Mouse (Mus musculus) thymus, postnatal 14 days (tissue): ENCODE results near the gene Cdk12.

Source experiments
- DNase-seq: peaks from one replicate; pipeline ENCODE4 v3.0.0; 2021

Gene Cdk12

DNA sequence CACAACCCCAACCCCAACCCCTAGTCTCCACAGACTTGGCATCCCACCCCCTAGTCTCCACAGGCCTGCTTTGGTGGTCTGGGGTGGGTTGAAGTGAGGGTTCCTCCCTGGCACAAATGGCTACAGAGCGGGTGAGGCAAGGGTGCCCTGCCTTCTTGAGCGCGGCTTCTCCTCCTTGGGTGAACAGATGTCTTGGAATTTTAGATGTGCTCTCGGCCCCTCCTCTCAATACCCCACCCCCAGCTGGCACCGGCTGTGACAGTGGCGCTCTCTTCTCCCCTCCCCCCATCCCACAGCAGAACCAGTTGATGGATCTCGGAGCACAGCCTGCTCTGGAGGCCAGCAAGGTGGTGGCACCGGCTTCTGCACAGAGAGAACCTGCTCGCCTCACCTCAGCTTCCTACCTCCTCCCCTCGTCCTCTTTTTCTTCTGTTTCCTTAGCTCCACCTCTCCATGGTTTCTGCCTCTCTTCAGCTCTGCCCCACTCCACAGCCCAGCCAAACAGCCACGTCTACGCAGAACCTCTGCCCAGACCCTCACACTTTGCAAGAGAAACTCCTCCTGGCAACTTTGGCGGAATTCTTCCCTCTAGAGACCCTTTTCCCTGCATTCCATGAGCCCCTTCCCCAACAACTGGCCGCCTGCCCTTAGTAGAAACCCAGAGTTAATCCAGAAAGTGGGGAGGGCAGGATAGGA lies 115.7 kb downstream of the Cdk12 start:
- no peak for DNase-seq

DNA sequence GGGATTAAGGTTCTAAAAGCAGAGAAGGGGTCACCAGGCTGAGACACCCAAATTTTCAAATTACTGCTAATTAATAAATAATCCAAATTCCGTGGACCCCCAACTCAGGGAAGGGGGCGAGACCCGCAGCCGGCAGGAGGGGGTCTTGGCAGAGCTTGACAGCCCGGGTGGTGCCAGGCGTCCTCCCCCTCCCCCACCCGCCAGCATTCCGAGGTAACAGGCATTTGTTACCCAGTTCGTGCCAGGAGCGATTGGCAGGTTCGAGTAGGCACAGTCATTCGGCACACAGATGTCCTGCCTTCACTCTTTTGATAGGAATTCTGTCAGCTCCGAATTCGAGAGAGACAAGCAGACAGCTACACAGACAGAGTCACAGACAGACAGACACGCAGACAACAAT lies 116.3 kb downstream of the Cdk12 start:
- DNase-seq = no peak

DNA sequence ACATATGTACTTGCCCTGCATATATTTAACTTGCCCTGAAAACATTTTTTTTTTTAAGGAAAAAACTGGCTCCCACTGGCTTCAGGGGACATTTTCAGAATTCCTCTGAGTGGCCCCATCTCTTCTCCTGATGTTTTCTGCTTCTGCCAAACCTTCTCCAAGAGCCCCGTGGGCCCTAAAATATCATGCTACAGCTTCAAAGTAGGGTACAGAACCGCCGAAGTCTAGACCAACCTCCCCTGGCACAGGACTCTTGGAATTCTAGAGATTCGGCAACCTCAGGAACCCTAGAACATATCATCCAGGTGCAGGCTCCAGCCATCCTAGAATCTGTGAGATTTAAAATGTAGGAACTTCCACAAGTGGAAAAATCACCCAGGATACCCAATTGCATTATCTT lies 116.7 kb downstream of the Cdk12 start:
- DNase-seq = no peak

DNA sequence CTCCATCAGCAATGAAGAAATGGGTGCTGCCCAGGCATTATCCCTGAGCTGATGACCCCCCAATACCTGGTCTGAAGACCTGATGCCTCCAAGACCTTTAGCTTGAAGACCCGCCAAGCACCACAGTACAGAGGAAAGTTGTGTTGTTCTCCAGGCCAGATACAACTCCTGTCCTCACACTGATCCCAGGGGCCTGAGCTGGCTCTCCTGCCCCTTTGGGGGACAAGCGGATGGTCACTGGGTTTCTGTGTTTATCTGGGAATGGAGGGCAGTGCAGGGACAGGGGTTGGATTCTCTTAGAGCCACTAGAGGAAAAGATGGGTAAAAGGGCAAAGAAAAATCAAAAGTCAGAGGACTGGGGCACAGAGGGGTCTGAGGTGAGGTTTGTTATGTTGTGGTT lies 117.1 kb downstream of the Cdk12 start:
- DNase-seq = no peak

DNA sequence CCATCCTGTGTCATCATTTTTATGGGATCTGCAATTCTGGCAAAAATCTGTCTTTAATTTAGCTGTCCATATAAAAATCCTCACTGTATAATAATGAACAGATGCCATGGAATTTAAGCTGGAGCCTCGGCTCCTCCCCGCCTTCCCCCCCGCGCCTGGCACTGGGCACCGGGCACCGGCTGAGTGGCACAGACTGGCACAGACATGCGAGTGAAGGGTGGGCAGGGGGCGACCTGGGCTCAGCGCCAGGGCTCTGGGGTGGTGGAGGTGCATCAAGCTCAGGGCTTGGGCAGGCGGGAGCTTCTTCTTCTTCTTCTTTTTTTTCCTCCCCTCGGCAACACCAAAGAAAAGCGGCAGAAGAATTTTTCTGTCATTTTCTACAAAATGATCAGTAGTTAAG lies 117.5 kb downstream of the Cdk12 start:
- DNase-seq = no peak

DNA sequence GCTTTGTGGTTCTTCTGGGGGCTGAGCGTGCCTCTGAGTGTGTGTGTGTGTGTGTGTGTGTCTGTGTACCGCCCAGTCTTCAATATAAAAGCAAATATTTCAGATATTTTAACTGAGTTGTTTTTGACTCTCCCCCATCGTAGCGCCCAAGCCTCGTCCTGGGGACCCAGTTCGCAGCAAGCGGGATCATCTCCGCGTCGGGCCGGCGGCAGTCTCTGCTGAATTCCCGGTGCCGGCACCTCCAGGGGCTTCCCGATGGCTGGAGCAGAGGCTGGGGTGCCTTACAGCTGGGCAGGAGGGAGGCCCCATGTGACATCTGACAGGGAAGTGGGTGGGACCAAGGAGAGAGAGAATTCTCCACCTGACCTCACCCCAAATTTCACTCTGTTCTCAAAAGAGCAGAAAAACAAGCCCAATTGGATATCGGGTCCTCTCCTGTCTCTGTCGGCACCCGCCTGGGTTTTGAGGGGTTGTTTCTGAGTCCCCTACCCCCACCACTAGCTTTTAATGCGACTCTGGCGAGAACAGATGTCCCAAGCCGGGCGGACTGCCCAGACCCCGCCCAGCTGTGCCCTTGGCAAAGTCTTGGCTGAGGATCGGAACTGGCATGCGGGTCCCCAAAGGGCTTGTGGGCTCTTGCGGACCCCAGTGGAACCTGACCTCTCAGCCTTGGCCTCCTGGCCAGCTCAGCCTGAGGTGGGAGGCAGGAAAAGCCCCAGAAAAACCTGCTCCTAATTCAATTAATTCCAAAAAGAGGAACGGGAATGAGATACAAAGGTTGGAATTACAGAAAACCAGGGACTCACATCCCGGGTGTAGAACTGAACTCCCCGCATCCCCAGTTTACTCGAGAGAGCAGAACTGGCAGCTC lies 118.2 kb downstream of the Cdk12 start:
- no peak for DNase-seq

DNA sequence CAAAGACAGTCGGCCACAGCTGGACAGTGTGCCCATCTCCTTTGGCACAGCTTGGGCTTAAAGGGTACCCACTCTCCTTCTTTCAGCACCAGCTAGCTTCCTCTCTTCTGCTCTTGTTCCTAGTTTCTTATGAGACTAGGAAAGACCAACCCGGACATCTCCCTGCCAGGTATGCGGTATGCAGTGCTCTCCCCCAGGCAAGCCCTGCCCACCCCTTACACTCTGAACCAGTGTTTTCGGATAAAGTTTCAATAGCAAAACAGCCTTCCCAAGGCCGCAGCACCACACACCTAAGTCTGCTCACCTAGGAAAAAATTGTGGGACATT lies 118.8 kb downstream of the Cdk12 start:
- no peak for DNase-seq

DNA sequence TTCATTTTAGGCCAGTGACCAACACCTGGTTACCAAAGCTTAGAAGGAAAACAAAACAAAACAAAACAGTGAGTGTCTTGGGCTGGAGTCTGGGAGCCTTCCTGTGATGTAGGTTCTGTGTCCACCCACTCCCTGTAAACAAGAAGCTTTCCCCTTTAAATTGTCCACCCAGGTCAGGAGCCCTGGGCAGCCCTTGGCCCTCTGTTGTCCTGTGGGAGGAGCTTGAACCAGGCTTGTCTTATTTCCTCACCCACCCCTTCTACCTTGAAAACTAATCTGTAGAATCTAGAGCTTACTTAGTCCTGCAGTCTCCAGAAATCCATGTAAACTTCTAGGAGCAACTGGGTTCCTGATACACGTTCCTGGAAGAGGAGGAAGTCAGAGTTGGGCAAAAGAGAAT lies 119.3 kb downstream of the Cdk12 start:
- no peak for DNase-seq

DNA sequence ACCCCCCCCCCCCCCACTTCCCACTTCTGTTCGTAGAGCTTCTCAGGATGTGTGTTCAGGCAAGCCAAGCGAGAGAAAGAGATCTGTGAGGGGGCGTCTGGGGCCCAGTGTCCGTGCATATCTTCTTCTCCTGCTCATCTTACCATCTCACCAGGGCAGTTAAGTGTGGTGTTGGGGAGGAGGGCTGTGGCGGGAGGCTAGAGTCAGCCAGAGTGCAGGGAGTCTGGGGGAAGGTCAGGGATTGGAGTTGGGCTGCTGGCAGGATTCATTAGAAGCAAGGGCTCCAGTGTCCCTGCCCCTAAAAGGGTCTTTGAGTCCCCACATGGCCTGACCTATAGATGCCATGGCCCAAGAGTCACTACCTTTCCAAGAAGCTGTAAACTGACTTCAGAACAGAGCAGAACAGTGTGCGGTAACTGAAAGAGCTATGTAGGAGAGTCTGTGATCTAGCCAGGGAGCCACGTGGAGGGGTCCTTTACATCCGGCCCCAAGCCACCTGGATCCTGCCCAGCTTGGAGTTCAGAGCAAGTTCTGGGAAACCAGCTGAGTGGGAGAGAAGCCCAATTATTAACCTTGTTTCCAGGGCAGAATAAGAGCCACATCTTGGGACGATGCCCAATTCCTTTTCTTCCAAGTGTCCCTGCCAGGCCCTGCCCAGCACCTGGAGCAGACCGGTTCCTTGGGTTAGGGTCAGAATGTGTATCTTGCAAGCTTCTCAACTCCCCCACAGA lies 120.4 kb downstream of the Cdk12 start:
- DNase-seq = no peak

DNA sequence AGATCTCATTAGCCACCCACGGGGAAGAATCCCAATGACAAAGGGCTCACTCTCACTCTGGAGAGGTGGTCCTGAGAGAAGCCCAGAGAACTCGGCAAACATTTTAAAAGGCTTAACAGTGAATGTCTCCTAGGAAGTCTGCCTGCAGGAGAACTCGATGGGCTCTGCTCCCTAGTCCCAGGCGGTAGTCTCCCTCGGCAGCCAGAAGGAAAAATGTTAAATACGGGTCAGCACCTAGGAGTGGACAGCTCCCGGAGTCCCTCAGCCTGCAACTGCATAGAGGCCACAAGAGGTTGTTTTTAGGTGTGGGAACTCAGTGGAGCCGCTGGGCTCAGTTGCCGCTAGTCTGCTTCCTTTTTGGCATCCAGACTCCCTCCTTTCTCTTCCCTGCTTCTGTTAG lies 121.1 kb downstream of the Cdk12 start:
- no peak for DNase-seq

DNA sequence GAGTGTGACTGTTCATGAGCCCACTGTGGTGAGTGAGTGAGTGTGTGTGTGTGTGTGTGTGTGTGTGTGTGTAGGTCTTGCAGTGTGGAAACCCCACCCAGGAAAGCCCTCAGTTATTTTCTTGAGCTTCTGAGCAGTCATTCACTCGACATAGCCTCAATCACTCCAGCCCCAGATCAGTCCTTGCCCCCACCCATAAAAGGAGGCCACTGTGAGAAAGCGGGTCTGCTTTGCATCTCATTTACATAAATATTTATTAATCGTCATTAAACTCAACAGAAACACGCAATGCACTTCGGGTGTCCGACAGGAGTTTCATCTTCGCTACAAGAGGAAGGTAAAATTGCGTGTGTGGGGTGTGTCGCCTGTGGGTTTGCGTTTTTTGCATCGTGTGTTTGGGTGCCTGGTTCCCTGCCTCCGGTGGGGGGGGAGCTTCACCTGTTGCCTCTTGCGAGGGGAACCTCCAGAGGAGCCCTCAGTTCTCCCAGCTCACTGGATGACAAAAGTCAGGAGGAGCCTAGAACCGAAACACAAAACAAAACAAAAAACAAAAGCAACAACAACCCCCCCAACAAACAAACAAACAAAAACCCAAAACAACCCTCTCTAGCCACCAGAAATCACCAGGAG lies 122.4 kb downstream of the Cdk12 start:
- no peak for DNase-seq

DNA sequence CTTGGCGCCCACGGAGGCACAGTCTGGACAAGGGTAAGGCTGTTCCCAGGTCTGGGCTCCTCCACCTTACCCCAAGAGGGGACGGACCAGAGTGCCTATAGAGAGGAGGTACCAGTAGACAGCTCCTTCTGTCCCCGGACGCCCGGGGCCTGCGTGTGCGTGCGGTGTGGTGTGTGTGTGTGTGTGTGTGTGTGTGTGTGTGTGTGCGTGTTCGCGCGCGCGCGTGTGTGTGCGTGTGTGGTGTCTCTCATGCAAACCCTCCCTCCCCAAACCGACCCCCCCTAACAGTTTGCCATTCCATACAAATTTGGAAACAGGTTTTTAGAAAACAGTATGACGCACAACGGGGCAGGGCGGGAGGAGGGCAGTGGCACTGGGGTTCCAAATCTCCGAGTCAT lies 123.0 kb downstream of the Cdk12 start:
- no peak for DNase-seq

DNA sequence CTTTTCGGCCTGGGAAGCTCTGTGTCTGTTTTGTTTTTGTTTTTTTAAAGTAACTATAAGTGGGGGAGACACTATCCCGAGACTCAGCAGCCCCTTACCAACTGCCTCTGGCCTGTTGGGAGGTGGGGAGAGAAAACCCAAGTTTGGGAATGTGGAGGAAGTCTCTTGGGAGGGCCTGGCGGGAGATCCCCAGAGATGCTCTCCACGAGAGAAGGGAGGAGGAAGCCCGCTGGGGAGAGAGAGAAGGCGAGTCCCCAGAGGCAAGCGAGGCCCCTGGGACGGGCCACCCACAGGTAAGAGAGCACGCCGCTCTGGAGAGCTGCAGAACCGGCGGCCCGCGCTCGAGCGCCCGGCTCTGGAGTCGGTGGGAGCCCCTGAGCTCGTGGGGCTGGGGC lies 123.9 kb downstream of the Cdk12 start:
- DNase-seq = no peak

DNA sequence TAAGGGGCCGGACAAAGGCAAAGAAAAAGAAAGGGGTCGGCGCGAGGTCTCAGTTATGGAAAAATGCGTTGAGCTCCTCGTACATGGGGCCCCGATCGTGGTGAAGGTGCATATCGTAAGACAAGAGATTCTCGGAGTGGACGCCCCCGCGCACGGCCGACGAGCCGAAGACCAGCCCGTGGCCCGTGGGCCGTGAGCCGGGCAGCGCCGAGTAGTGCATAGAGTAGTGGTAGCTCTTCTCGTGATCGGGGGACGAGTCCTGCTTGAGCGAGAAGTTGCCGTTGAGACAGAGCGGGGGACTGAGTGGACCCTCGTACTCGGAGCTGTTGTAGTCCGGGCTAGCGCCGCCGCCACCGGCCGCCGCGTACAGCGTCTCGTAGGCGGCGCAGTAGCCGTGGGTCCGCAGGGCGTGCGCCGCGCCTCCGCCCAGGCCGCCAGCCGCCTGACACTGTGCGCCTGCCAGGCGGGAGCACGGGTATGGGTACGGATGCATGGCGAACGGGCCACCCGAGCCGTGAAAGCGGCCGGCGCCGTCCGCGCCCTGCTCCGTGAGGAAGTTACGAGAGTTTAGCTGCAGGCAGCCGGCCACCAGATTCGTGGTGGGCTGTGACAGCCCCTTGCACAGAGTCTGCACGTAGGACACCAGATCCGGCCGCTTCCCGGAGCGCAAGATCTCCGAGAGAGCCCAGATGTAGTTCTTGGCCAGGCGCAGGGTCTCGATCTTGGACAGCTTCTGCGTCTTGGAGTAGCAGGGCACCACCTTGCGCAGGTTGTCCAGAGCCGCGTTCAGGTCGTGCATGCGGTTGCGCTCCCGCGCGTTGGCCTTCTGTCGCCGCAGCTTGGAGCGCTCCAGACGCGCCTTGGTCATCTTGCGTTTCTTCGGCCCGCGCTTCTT lies 124.5 kb downstream of the Cdk12 start:
- DNase-seq = no peak

DNA sequence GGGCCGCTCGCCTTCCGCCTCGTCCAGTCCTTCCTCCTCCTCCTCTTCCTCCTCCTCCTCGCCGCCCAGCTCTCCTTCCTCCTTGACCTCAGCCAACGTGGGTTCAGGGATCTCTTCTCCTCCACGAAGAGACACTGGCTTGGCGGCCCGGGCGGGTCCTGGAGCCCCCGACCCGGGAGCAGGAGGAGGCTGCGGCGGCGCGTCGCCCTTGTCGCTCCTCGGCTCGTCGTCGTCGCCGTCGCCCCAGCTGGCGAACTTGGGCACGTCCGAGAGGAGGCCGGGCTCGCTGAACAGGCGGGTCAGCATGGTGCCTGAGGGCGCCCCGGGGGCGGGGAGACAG lies 125.1 kb downstream of the Cdk12 start:
- no peak for DNase-seq
